Mouse (Mus musculus): ENCODE results near the gene Golga3.

The Golga3 gene

DNA sequence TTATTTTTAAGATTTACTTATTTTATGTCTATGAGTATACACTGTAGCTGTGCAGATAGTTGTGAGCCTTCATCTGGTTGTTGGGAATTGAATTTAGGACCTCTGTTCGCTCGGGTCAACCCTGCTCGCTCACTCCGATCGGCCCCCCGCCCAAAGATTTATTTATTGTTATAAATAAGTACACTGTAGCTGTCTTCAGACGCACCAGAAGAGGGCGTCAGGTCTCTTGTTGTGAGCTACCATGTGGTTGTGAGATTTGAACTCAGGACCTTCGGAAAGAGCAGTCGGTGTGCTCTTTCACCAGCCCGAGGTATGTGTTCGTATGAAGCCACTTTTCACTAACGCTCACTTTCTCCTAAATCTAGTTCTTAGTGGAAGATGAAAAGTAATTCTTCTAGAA, 55.1 kb downstream of the Golga3 start:
- peak in 1 of 2 experiments; percentile 11 for DNase-seq

DNA sequence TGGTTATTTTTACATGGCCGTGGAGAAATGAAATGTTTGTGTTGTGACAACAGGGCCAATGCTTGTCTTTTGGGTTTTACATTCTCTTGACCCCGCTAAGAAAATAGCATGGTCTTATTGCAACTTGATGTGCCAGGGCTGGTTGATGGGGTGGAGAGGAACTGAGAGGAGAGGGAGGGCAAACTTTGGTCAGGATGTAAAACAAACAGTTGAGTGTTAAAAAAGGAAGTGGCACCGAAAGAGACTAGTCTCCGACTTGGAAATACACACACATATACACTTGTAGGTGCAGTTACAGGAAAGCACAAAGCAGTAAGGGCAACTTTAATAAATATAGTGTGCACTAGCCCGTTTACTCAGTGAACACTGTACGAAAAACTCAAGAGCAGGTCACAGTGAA, 55.8 kb downstream of the Golga3 start:
- no peak for DNase-seq

DNA sequence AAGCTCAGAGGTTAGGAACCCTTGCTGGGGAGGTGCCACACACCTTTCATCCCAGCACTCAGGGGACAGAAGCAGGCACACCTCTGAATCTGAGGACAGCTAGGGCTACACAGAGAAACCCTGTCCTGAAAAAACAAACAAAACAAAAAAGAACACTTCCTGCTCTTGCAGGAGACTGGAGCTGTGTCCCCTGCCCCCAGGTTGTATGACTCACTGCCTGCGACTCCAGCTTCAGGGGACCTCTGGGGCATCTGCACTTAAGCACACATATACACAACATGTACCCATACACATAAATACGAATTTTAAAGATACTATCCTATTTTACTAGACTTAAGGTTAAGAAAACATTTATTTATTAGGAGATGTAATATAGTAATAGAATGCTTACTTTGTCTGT, 67.6 kb downstream of the Golga3 start:
- no peak for DNase-seq

DNA sequence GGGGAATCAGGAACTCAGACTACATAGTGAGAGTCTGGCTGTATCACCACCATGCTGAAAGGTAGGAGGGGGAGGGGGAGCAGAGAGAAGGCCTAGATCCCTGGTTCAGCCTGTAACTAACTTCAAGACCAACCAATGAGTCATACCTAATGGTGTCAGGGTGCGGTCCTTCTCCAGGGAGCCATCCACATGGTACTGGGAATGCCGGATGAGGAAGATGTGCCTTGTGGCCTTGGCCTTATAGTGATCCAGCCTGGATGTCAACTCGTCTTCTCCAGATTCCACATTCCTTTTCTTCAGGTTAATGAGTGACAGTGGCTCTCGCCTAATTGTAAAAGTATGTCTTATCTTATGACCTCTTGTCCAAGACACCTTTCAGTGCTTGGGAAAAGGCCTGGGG, 90.4 kb downstream of the Golga3 start:
- no peak for DNase-seq

DNA sequence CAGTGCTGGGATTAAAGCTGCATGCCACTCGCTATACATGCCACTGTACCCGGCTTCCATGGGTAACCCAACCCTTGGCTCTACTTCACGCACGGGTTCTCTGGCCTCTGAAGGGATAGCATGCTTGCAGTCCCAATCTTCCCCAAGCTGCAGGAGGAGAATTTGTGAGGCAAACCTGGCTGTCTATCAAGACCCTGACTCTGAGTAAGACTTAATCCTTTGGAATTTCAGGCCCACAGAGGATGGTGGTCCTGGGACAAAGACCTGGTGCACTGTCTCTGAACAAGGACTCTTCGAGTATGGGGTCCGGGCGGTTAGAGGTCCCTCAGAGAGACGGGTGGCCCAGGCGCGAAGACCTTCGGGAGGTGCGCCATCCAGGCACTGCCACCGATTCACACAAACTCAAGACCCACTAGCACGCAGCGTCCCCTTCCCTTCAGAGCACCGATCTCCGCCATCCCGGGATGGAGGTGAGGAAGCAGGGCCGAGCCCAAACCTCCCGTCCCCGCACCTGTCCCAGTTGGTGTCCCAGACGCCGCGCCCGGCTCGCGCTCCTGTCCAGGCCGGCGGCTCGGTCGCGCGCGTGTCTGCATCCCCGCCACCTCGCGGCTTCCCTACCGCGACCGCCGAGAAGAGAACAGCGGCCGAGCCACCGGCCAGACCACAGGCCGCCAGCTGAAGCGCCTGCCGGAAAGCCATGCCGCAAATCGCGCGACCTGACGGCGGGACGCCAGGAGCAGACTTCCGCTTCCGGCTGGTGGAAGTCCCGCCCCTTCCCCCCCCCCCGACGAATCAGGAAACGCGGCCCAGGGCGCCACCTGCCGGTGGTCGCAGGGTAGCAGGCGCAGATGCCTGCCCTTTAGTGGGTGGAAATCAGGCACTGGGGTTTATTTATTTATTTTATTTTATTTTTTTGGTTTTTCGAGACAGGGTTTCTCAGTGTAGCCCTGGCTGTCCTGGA, 92.9 kb downstream of the Golga3 start, which contains the start of gene Pgam5:
Pgam5 (minus strand) TSS at position 773 of the 961 bp plus-strand sequence.
- DNase-seq, result peak; percentile 92 to 93

DNA sequence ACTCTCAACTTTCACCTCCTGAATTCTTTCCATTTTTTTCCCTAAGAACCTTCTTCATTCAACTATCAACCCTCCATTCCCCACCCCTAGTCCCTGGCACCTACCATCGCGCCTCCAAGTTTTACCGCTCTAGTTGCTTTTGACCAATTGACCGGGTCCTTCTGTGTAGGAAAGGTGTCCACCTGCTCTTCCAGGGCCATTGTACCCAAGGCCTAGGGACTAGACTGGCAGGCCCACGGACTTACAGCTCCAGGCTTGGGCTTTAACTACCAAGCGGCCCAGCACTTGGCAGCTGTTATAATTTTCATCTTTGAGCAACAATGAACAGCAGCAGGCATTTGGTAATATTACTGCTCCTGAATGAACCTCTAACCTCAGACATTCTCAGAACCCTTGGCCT, 93.7 kb downstream of the Golga3 start:
- no peak for DNase-seq

DNA sequence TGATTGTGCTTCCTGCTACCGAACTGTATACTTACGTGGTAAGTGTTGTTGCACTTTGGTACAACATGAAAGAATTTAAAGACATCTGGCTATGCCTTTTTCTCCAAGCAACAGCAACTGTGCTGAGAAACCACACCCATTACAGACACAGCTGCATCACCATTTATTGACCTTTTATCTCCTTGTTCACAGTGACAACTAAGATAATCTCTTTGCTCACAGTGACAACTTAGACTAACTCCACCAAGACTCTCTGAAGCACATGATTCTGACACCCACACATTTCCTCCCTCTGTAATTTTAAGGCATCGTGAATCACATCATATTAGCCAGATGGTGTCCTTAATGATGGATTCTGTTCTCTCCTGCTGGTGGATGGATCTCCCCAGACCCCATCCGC, 97.6 kb downstream of the Golga3 start:
- DNase-seq, result no peak

DNA sequence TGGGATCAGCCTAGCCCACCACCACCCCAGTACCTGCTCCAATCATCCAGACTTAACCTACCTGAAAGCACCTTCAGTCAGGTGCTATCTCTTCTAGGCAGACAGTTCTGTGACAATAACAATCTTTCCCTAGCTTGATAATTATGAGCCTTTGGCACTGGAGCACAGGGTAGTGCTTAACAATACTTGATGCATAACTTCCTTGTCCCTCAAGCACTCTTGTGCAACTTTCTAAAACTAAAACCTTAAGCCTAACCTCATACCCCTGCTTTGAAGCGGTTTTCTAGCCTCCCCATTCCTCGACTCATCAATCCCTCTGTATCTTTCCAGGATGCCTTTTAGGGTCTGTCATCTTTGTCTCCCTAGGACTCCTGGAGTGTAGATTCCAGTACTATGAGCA, 98.3 kb downstream of the Golga3 start:
- DNase-seq, result no peak
